8 mouse cellular contexts compared by ENCODE assay signal in the genomic region with DNA sequence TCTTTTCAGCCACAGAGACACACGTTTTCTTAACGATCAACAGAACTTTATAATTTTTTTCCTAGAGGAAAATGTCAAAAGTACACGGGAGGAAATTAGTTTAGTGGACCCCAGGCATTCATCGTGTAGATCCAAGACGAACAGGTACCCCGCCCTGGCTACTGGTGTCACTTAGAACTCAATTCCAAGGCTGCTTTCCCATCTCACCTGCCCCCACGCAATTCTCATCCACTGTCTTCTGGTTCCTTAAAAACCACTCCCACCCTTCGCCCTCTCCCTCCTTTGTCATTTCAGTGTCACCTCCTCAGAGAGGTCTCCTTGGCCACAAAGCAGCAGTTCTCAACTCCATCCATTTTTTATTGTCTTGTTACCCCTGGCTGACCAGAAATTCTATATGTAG. TPM values are rescaled to one million over a fixed set of nuclear protein-coding genes. Genes with fewer than 3 reads are reported as not detected.
A peak's percentile ranks its signal among the peaks of the same experiment; 100 is the strongest.
DNase-seq lines count a peak whose midpoint lies in the region; ATAC-seq and TF ChIP-seq lines count a peak whose summit lies in the region.

No protein-coding gene starts in this region.

- peaks cover 2% of the 10 kb centered on the region; the same call in 1 of the 2 replicates for H3K4me1 ChIP-seq in lung, postnatal 0 days (ENCODE audit: insufficient read depth, low read depth, low read length)
- H3K4me1 ChIP-seq in limb, embryonic 14.5 days (ENCODE audit: control insufficient read depth, insufficient read depth, low read length), result peaks cover 14% of the 10 kb centered on the region; the same call in 1 of the 2 replicates
- H3K4me1 ChIP-seq in stomach, embryonic 15.5 days, result peaks cover 6% of the 10 kb centered on the region; the same call in 1 of the 2 replicates

- H3K4me3 ChIP-seq in lung, postnatal 0 days (ENCODE audit: low read depth, low read length), result peak overlapping the region; percentile 59
- H3K4me3 ChIP-seq in limb, embryonic 14.5 days (replicated peaks; ENCODE audit: low read length), result peak overlapping the region; percentile 61
- peak overlapping the region; percentile 73 for H3K4me3 ChIP-seq in stomach, embryonic 15.5 days (replicated peaks)

- H3K36me3 ChIP-seq in lung, postnatal 0 days (ENCODE audit: insufficient read depth, low read length), result no peaks in the 10 kb centered on the region
- H3K36me3 ChIP-seq in limb, embryonic 14.5 days (ENCODE audit: control insufficient read depth, insufficient read depth, low read length), result no peaks in the 10 kb centered on the region
- H3K36me3 ChIP-seq in stomach, embryonic 15.5 days, result no peaks in the 10 kb centered on the region

- no peak overlapping the region for H3K9ac ChIP-seq in lung, postnatal 0 days (replicated peaks; ENCODE audit: low read depth)
- 0 out of 2 replicates have a peak overlapping the region, but pooled peaks have one; percentile 36 for H3K9ac ChIP-seq in limb, embryonic 14.5 days (ENCODE audit: low read depth, low read length, severe bottlenecking)
- no peak overlapping the region for H3K9ac ChIP-seq in stomach, embryonic 15.5 days

- no peaks in the 10 kb centered on the region for H3K27me3 ChIP-seq in lung, postnatal 0 days (replicated peaks; ENCODE audit: insufficient read depth, low read length)
- H3K27me3 ChIP-seq in limb, embryonic 14.5 days (ENCODE audit: control insufficient read depth, insufficient read depth, low read length), result no peaks in the 10 kb centered on the region
- no peaks in the 10 kb centered on the region for H3K27me3 ChIP-seq in stomach, embryonic 15.5 days (replicated peaks)

- TF ChIP-seq EP300 in lung, postnatal 0 days (IDR thresholded peaks at IDR 0.05), result no peak

- TF ChIP-seq CTCF in lung, postnatal 0 days (IDR thresholded peaks at IDR 0.05), result no peak

- 18% methylated on average over 8 of the region's 8 CpGs for WGBS in lung, postnatal 0 days
- 18% methylated on average over 8 of the region's 8 CpGs for WGBS in limb, embryonic 14.5 days
- WGBS in stomach, embryonic 15.5 days, result 21% methylated on average over 8 of the region's 8 CpGs

- no peak for TF ChIP-seq POLR2A in limb, embryonic 14.5 days (IDR thresholded peaks at IDR 0.05; ENCODE audit: borderline replicate concordance, extremely low read depth, insufficient read depth, insufficient read length)

- no peak overlapping the region for H3K27ac ChIP-seq in lung, postnatal 0 days (ENCODE audit: low read length)
- H3K27ac ChIP-seq in limb, embryonic 14.5 days (replicated peaks; ENCODE audit: low read depth, low read length), result no peak overlapping the region
- H3K27ac ChIP-seq in stomach, embryonic 15.5 days, result no peak overlapping the region

- peak overlapping the region; percentile 74 for H3K4me2 ChIP-seq in lung, postnatal 0 days (replicated peaks; ENCODE audit: low read depth, low read length)
- peak overlapping the region; percentile 82 for H3K4me2 ChIP-seq in limb, embryonic 14.5 days (replicated peaks; ENCODE audit: low read depth, low read length, severe bottlenecking)
- peak overlapping the region; percentile 86 for H3K4me2 ChIP-seq in stomach, embryonic 15.5 days

- peak; percentile 24 for DNase-seq in cerebellum, adult 11 months
- no peak for DNase-seq in cerebellum, postnatal 25 days
- no peak for DNase-seq in lung, postnatal 0 days (ENCODE audit: low spot score)
- no peak for DNase-seq in lung, postnatal 10 days
- no peak for DNase-seq in limb, embryonic 14.5 days (ENCODE audit: low spot score)
- DNase-seq in adrenal gland, postnatal 25 days, result no peak
- DNase-seq in natural killer cell, adult 2 months (ENCODE audit: low spot score in 2 of 2), result no peak

- no peaks in the 10 kb centered on the region for H3K9me3 ChIP-seq in lung, postnatal 0 days (ENCODE audit: low read length)
- no peaks in the 10 kb centered on the region for H3K9me3 ChIP-seq in limb, embryonic 14.5 days (ENCODE audit: control insufficient read depth, low read length)
- no peaks in the 10 kb centered on the region for H3K9me3 ChIP-seq in stomach, embryonic 15.5 days

- no peak for ATAC-seq in lung, postnatal 0 days
- ATAC-seq in limb, embryonic 14.5 days (ENCODE audit: low FRiP score, low read depth), result no peak
- no peak for ATAC-seq in stomach, embryonic 15.5 days (ENCODE audit: insufficient read depth, low FRiP score, low read depth)

RNA-seq across cellular contexts. Expression of a gene that starts 0.5 kb away (rescaled TPM):
- polyA plus RNA-seq in lung, postnatal 0 days (2015; fragmentation: Nextera tagmentation; extraction: Ambion mirVana), result 2.5 and 3.9 TPM in 2 replicates
- polyA plus RNA-seq in limb, embryonic 14.5 days (2012; rRNA removed), result 3.4 and 3.8 TPM in 2 replicates
- polyA plus RNA-seq in limb, embryonic 14.5 days (2014; fragmentation: Nextera tagmentation; extraction: Ambion mirVana), result 3.8 and 4.2 TPM in 2 replicates
- 3.2 TPM in 2 replicates for polyA plus RNA-seq in stomach, embryonic 15.5 days (2015; fragmentation: Nextera tagmentation; extraction: Ambion mirVana)
- total RNA-seq in adrenal gland, postnatal 25 days (2021), result 1.9 and 2.2 TPM in 2 replicates

RNA-seq across cellular contexts. Expression of a gene that starts 42.9 kb away (rescaled TPM):
- polyA plus RNA-seq in lung, postnatal 0 days (2015; fragmentation: Nextera tagmentation; extraction: Ambion mirVana), result 28.3 and 28.5 TPM in 2 replicates
- 44.1 and 46.0 TPM in 2 replicates for polyA plus RNA-seq in limb, embryonic 14.5 days (2012; rRNA removed)
- 64.2 and 67.5 TPM in 2 replicates for polyA plus RNA-seq in limb, embryonic 14.5 days (2014; fragmentation: Nextera tagmentation; extraction: Ambion mirVana)
- 38.0 and 48.0 TPM in 2 replicates for polyA plus RNA-seq in stomach, embryonic 15.5 days (2015; fragmentation: Nextera tagmentation; extraction: Ambion mirVana)
- 45.8 and 60.1 TPM in 2 replicates for total RNA-seq in adrenal gland, postnatal 25 days (2021)

RNA-seq across cellular contexts. Expression of a gene that starts 45.3 kb away (rescaled TPM):
- polyA plus RNA-seq in lung, postnatal 0 days (2015; fragmentation: Nextera tagmentation; extraction: Ambion mirVana), result 15.0 and 16.0 TPM in 2 replicates
- polyA plus RNA-seq in limb, embryonic 14.5 days (2012; rRNA removed), result 11.4 and 12.4 TPM in 2 replicates
- polyA plus RNA-seq in limb, embryonic 14.5 days (2014; fragmentation: Nextera tagmentation; extraction: Ambion mirVana), result 15.8 and 17.6 TPM in 2 replicates
- 13.6 and 14.9 TPM in 2 replicates for polyA plus RNA-seq in stomach, embryonic 15.5 days (2015; fragmentation: Nextera tagmentation; extraction: Ambion mirVana)
- 31.1 and 39.9 TPM in 2 replicates for total RNA-seq in adrenal gland, postnatal 25 days (2021)
